ENCODE assay signal across 15 mouse cellular contexts in genomic region chr12:17701131-17701720, GRCm38 (mm10). TPM values are rescaled to one million over a fixed set of nuclear protein-coding genes. Genes with fewer than 3 reads are reported as not detected.
A peak's percentile ranks its signal among the peaks of the same experiment; 100 is the strongest.
DNase-seq lines count a peak whose midpoint lies in the region; ATAC-seq and TF ChIP-seq lines count a peak whose summit lies in the region.
"Had no signal": no experiment of that assay in that cellular context is flagged by ENCODE, and none has a peak within 500 bp of the region (broad histone marks: within the 10 kb centered on the region; RNA-seq: fewer than 3 reads in every experiment).

No protein-coding gene starts in this region.

- H3K36me3 ChIP-seq in midbrain, embryonic 10.5 days: no peaks in the 10 kb centered on the region
- no peaks in the 10 kb centered on the region for H3K36me3 ChIP-seq in midbrain, embryonic 15.5 days (replicated peaks)
- H3K36me3 ChIP-seq in myocyte (ENCODE audit: control insufficient read depth, insufficient read depth): no peaks in the 10 kb centered on the region
- H3K36me3 ChIP-seq: intestine, embryonic 15.5 days; limb, embryonic 10.5 days had no signal

- no peak for TF ChIP-seq POLR2A in myocyte (IDR thresholded peaks at IDR 0.05; ENCODE audit: insufficient read length, low read depth)

- peaks cover 100% of the 10 kb centered on the region for H3K79me2 ChIP-seq in myocyte (ENCODE audit: control insufficient read depth, insufficient read depth)

- intact Hi-C loops in heart, postnatal 25 days (cut with DNase I): loop anchor here (5.0 kb wide), 1 partner anchor 46 kb away; no protein-coding TSS in a partner anchor

- no peak overlapping the region for H3K9ac ChIP-seq in midbrain, embryonic 15.5 days
- H3K9ac ChIP-seq: hindbrain, embryonic 14.5 days; intestine, embryonic 15.5 days; lung, embryonic 14.5 days had no signal

- H3K27me3 ChIP-seq in midbrain, embryonic 10.5 days (ENCODE audit: low read depth, poor library complexity, severe bottlenecking): no peaks in the 10 kb centered on the region
- H3K27me3 ChIP-seq in midbrain, embryonic 15.5 days (replicated peaks): no peaks in the 10 kb centered on the region
- no peaks in the 10 kb centered on the region for H3K27me3 ChIP-seq in myocyte (ENCODE audit: control insufficient read depth, insufficient read depth, insufficient read length)
- H3K27me3 ChIP-seq: intestine, embryonic 15.5 days had no signal

- peak; percentile 41 to 46 for DNase-seq in heart, adult 18-20 months
- DNase-seq in heart, postnatal 25 days (ENCODE audit: low spot score): no peak
- peak; percentile 42 to 55 for DNase-seq in kidney, postnatal 25 days
- no peak for DNase-seq in kidney, adult 9 months
- DNase-seq in midbrain, embryonic 10.5 days (ENCODE audit: low spot score): no peak
- DNase-seq in right cerebral cortex, postnatal 4 days: no peak
- DNase-seq: right cerebral cortex, postnatal 14 days had no signal

- 77% methylated on average over 5 of the region's 5 CpGs for WGBS in midbrain, embryonic 10.5 days
- 66% methylated on average over 5 of the region's 5 CpGs for WGBS in midbrain, embryonic 15.5 days

- ATAC-seq in midbrain, embryonic 15.5 days (replicated peaks): no peak
- ATAC-seq: forebrain, embryonic 16.5 days had no signal

- 0 out of 2 replicates have a peak overlapping the region, but pooled peaks have one; percentile 39 for H3K27ac ChIP-seq in midbrain, embryonic 10.5 days (replicated peaks)
- H3K27ac ChIP-seq in midbrain, embryonic 15.5 days: no peak overlapping the region
- H3K27ac ChIP-seq: hindbrain, embryonic 14.5 days; left cerebral cortex, adult 2 months; limb, embryonic 10.5 days had no signal

- H3K9me3 ChIP-seq in midbrain, embryonic 10.5 days (replicated peaks): no peaks in the 10 kb centered on the region
- H3K9me3 ChIP-seq in midbrain, embryonic 15.5 days: no peaks in the 10 kb centered on the region
- H3K9me3 ChIP-seq: intestine, embryonic 15.5 days; limb, embryonic 10.5 days had no signal

- no peak overlapping the region for H3ac ChIP-seq in myocyte (ENCODE audit: control insufficient read depth, insufficient read length)

- H3K4me2 ChIP-seq in midbrain, embryonic 15.5 days: no peak overlapping the region
- peak overlapping the region; percentile 46 for H3K4me2 ChIP-seq in myocyte (ENCODE audit: low read depth)
- H3K4me2 ChIP-seq: hindbrain, embryonic 14.5 days; intestine, embryonic 15.5 days; lung, embryonic 14.5 days had no signal

- H3K4me1 ChIP-seq in midbrain, embryonic 10.5 days: peaks cover 67% of the 10 kb centered on the region
- H3K4me1 ChIP-seq in midbrain, embryonic 15.5 days: peaks cover 18% of the 10 kb centered on the region

- H3K4me3 ChIP-seq in midbrain, embryonic 10.5 days: no peak overlapping the region
- H3K4me3 ChIP-seq in midbrain, embryonic 15.5 days: no peak overlapping the region
- no peak overlapping the region for H3K4me3 ChIP-seq in myocyte
- H3K4me3 ChIP-seq: intestine, embryonic 15.5 days; left cerebral cortex, adult 2 months; limb, embryonic 10.5 days had no signal

TF ChIP-seq in myocyte, 11 proteins besides CTCF, POLR2A, EP300 and RAD21:
- no peak for TF ChIP-seq E2F4 (IDR thresholded peaks at IDR 0.05; ENCODE audit: insufficient read depth)
- no peak for TF ChIP-seq MYOG (IDR thresholded peaks at IDR 0.05; ENCODE audit: control insufficient read depth in 1 of 3, insufficient read depth in 1 of 3, insufficient read length in 2 of 3, low read depth in 2 of 3)
- TF ChIP-seq MYOD1 (IDR thresholded peaks at IDR 0.05; ENCODE audit: control insufficient read depth in 1 of 3, insufficient read length in 2 of 3, low read depth in 2 of 3): no peak
- no peak for TF ChIP-seq CEBPB (IDR thresholded peaks at IDR 0.05; ENCODE audit: insufficient read depth, poor library complexity, severe bottlenecking)
- TF ChIP-seq SRF (IDR thresholded peaks at IDR 0.05; ENCODE audit: control insufficient read depth, insufficient read length, low read depth): no peak
- TF ChIP-seq REST (IDR thresholded peaks at IDR 0.05; ENCODE audit: insufficient read depth, insufficient read length): no peak
- TF ChIP-seq TCF3 (IDR thresholded peaks at IDR 0.05; ENCODE audit: insufficient read length, low read depth): no peak
- no peak for TF ChIP-seq USF1 (IDR thresholded peaks at IDR 0.05; ENCODE audit: low read depth)
- no peak for TF ChIP-seq MAX (IDR thresholded peaks at IDR 0.05; ENCODE audit: low read depth)
- TF ChIP-seq TCF12 (IDR thresholded peaks at IDR 0.05; ENCODE audit: insufficient read depth, poor library complexity, severe bottlenecking): no peak
- no peak for TF ChIP-seq POLR2AphosphoS2 (IDR thresholded peaks at IDR 0.05; ENCODE audit: insufficient read length, low read depth)

RNA-seq across cellular contexts. Expression of gene Hpcal1, which starts 10.6 kb away (rescaled TPM):
- 10 to 100 TPM; 18.7 to 20.6 TPM for total RNA-seq in heart, adult 18-20 months (2021)
- total RNA-seq in heart, postnatal 25 days (2021): 10 to 100 TPM; 15.3 to 20.8 TPM
- 41.0 and 41.9 TPM in 2 replicates for polyA plus RNA-seq in midbrain, embryonic 10.5 days (2016; fragmentation: Nextera tagmentation; extraction: Ambion mirVana)
- 92.6 and 97.2 TPM in 2 replicates for polyA plus RNA-seq in midbrain, embryonic 15.5 days (2015; fragmentation: Nextera tagmentation; extraction: Ambion mirVana)
- polyA plus RNA-seq in myocyte (2012; fragmentation: generic; extraction: Trizol): 89.4 TPM

Comparison
In these comparisons a context has a peak if more than half of its experiments do, and no peak if none do; other contexts are left out.
1. DNase-seq: peak in heart, adult 18-20 months (2 of 2) and kidney, postnatal 25 days (2 of 2); none in heart, postnatal 25 days (single experiment), kidney, adult 9 months (single experiment), midbrain, embryonic 10.5 days (single experiment) and right cerebral cortex, postnatal 4 days (single experiment).